Mouse (Mus musculus): ENCODE measurements around the gene Polr2f. TPM values are rescaled to one million over a fixed set of nuclear protein-coding genes. Genes with fewer than 3 reads are reported as not detected.

Polr2f gene
- polyA plus RNA-seq, 1 experiment from 2014 or later = 348 TPM

- ATAC-seq (ENCODE audit: insufficient number of reproducible peaks, insufficient read depth, low FRiP score, low TSS enrichment, low read depth) = no peak
- Histone ChIP-seq H3K27me3 (no peaks in the 10 kb centered on the region), H3K9ac (no peak overlapping the region), H3K4me1 (peaks cover 4% of the 10 kb centered on the region; the same call in 1 of the 2 replicates), H3K4me2 (no peak overlapping the region), H3K9me3 (no peaks in the 10 kb centered on the region), H3K36me3 (peaks cover 52% of the 10 kb centered on the region), H3K27ac (no peak overlapping the region), H3K4me3 (no peak overlapping the region)
- WGBS = 86% methylated on average over 9 of the region's 9 CpGs
Observed at GRCm38 (mm10) chr15:79134496-79135270, 6.1 kb upstream of the Polr2f start.

GRCm38 (mm10) chr15:79135332-79135731, 5.5 kb upstream of the Polr2f start:
- H3K27me3 ChIP-seq = no peaks in the 10 kb centered on the region; the same call in 1 of the 2 replicates
- no peak overlapping the region; the same call in 1 of the 2 replicates for H3K9ac ChIP-seq
- peaks cover 45% of the 10 kb centered on the region for H3K36me3 ChIP-seq
- 70% methylated on average over 9 of the region's 9 CpGs for WGBS
- no peak overlapping the region for H3K4me3 ChIP-seq
- peaks cover 10% of the 10 kb centered on the region for H3K4me1 ChIP-seq
- no peak overlapping the region for H3K27ac ChIP-seq
- 0 out of 2 replicates have a peak, but pooled peaks have one; percentile 50 for ATAC-seq (ENCODE audit: insufficient number of reproducible peaks, insufficient read depth, low FRiP score, low TSS enrichment, low read depth)
- H3K9me3 ChIP-seq = no peaks in the 10 kb centered on the region
- H3K4me2 ChIP-seq = no peak overlapping the region

- H3K9ac ChIP-seq = no peak overlapping the region; the same call in 1 of the 2 replicates
- ATAC-seq (ENCODE audit: insufficient number of reproducible peaks, insufficient read depth, low FRiP score, low TSS enrichment, low read depth) = no peak
- no peak overlapping the region for H3K4me3 ChIP-seq
- H3K27ac ChIP-seq = 0 out of 2 replicates have a peak overlapping the region, but pooled peaks have one; percentile 4
- peaks cover 39% of the 10 kb centered on the region for H3K36me3 ChIP-seq
- H3K4me1 ChIP-seq = peaks cover 16% of the 10 kb centered on the region
- H3K27me3 ChIP-seq = no peaks in the 10 kb centered on the region; the same call in 1 of the 2 replicates
- no peaks in the 10 kb centered on the region for H3K9me3 ChIP-seq
- WGBS = 65% methylated on average over 11 of the region's 11 CpGs
- H3K4me2 ChIP-seq = no peak overlapping the region
Observed at GRCm38 (mm10) chr15:79135783-79136575, 4.8 kb upstream of the Polr2f start.

GRCm38 (mm10) chr15:79139640-79140039, 1.2 kb upstream of the Polr2f start:
- Histone ChIP-seq H3K4me2 (no peak overlapping the region), H3K9ac (no peak overlapping the region), H3K4me3 (no peak overlapping the region), H3K9me3 (no peaks in the 10 kb centered on the region), H3K27ac (no peak overlapping the region), H3K36me3 (peaks cover 12% of the 10 kb centered on the region), H3K4me1 (peaks cover 32% of the 10 kb centered on the region), H3K27me3 (no peaks in the 10 kb centered on the region; the same call in 1 of the 2 replicates)
- WGBS = 58% methylated on average over 10 of the region's 10 CpGs
- no peak for ATAC-seq (ENCODE audit: insufficient number of reproducible peaks, insufficient read depth, low FRiP score, low TSS enrichment, low read depth)

GRCm38 (mm10) chr15:79141566-79141917, 733 bp downstream of the Polr2f start:
- H3K4me1 ChIP-seq = peaks cover 27% of the 10 kb centered on the region
- peaks cover 29% of the 10 kb centered on the region for H3K36me3 ChIP-seq
- peak overlapping the region; percentile 84 for H3K9ac ChIP-seq
- H3K27ac ChIP-seq = 0 out of 2 replicates have a peak overlapping the region, but pooled peaks have one; percentile 8
- H3K4me2 ChIP-seq = peak overlapping the region; percentile 95
- under 1% methylated on average over 7 of the region's 7 CpGs for WGBS
- H3K4me3 ChIP-seq = peak overlapping the region; percentile 78
- ATAC-seq (ENCODE audit: insufficient number of reproducible peaks, insufficient read depth, low FRiP score, low TSS enrichment, low read depth) = 0 out of 2 replicates have a peak, but pooled peaks have one; percentile 15
- no peaks in the 10 kb centered on the region for H3K9me3 ChIP-seq
- H3K27me3 ChIP-seq = no peaks in the 10 kb centered on the region; the same call in 1 of the 2 replicates

GRCm38 (mm10) chr15:79143316-79143715, 2.5 kb downstream of the Polr2f start:
- ATAC-seq (ENCODE audit: insufficient number of reproducible peaks, insufficient read depth, low FRiP score, low TSS enrichment, low read depth) = no peak
- Histone ChIP-seq H3K4me1 (peaks cover 27% of the 10 kb centered on the region), H3K9ac (no peak overlapping the region), H3K4me3 (no peak overlapping the region), H3K9me3 (no peaks in the 10 kb centered on the region), H3K4me2 (peak overlapping the region; percentile 2; the same call in 1 of the 2 replicates), H3K27ac (no peak overlapping the region), H3K36me3 (peaks cover 47% of the 10 kb centered on the region), H3K27me3 (no peaks in the 10 kb centered on the region; the same call in 1 of the 2 replicates)
- WGBS = 85% methylated on average over 12 of the region's 12 CpGs

- Histone ChIP-seq H3K27ac (peak overlapping the region; percentile 33; the same call in 1 of the 2 replicates), H3K9me3 (no peaks in the 10 kb centered on the region), H3K9ac (peak overlapping the region; percentile 27; the same call in 1 of the 2 replicates), H3K27me3 (no peaks in the 10 kb centered on the region; the same call in 1 of the 2 replicates), H3K4me1 (peaks cover 27% of the 10 kb centered on the region), H3K36me3 (peaks cover 54% of the 10 kb centered on the region), H3K4me3 (no peak overlapping the region), H3K4me2 (no peak overlapping the region)
- no peak for ATAC-seq (ENCODE audit: insufficient number of reproducible peaks, insufficient read depth, low FRiP score, low TSS enrichment, low read depth)
- WGBS = 74% methylated on average over 8 of the region's 8 CpGs
Observed at GRCm38 (mm10) chr15:79144021-79144420, 3.2 kb downstream of the Polr2f start.

GRCm38 (mm10) chr15:79145522-79145921, 4.7 kb downstream of the Polr2f start:
- peaks cover 65% of the 10 kb centered on the region for H3K36me3 ChIP-seq
- WGBS = 89% methylated on average over 7 of the region's 7 CpGs
- no peaks in the 10 kb centered on the region for H3K27me3 ChIP-seq
- H3K4me2 ChIP-seq = no peak overlapping the region
- no peak overlapping the region for H3K4me3 ChIP-seq
- H3K9ac ChIP-seq = no peak overlapping the region
- H3K9me3 ChIP-seq = no peaks in the 10 kb centered on the region
- H3K27ac ChIP-seq = no peak overlapping the region
- H3K4me1 ChIP-seq = peaks cover 20% of the 10 kb centered on the region
- no peak for ATAC-seq (ENCODE audit: insufficient number of reproducible peaks, insufficient read depth, low FRiP score, low TSS enrichment, low read depth)

GRCm38 (mm10) chr15:79148533-79148932, 7.7 kb downstream of the Polr2f start:
- no peaks in the 10 kb centered on the region for H3K27me3 ChIP-seq
- no peak overlapping the region for H3K27ac ChIP-seq
- H3K36me3 ChIP-seq = peaks cover 93% of the 10 kb centered on the region
- H3K4me2 ChIP-seq = no peak overlapping the region
- H3K4me3 ChIP-seq = no peak overlapping the region
- WGBS = 54% methylated on average over 7 of the region's 7 CpGs
- no peaks in the 10 kb centered on the region for H3K9me3 ChIP-seq
- H3K4me1 ChIP-seq = peaks cover 10% of the 10 kb centered on the region
- no peak overlapping the region for H3K9ac ChIP-seq
- ATAC-seq (ENCODE audit: insufficient number of reproducible peaks, insufficient read depth, low FRiP score, low TSS enrichment, low read depth) = 0 out of 2 replicates have a peak, but pooled peaks have one; percentile 2

GRCm38 (mm10) chr15:79151881-79152280, 11.1 kb downstream of the Polr2f start:
- Histone ChIP-seq H3K36me3 (peaks cover 61% of the 10 kb centered on the region), H3K4me2 (no peak overlapping the region), H3K9ac (peak overlapping the region; percentile 40; the same call in 1 of the 2 replicates), H3K4me3 (no peak overlapping the region), H3K9me3 (no peaks in the 10 kb centered on the region), H3K27ac (peak overlapping the region; percentile 80), H3K27me3 (no peaks in the 10 kb centered on the region), H3K4me1 (peaks cover 14% of the 10 kb centered on the region)
- 13% methylated on average over 8 of the region's 8 CpGs for WGBS
- ATAC-seq (ENCODE audit: insufficient number of reproducible peaks, insufficient read depth, low FRiP score, low TSS enrichment, low read depth) = peak; percentile 24; the same call in 1 of the 2 replicates

- WGBS = 32% methylated on average over 6 of the region's 6 CpGs
- H3K4me2 ChIP-seq = no peak overlapping the region
- peaks cover 14% of the 10 kb centered on the region for H3K4me1 ChIP-seq
- H3K9me3 ChIP-seq = no peaks in the 10 kb centered on the region
- H3K9ac ChIP-seq = no peak overlapping the region
- H3K27ac ChIP-seq = peak overlapping the region; percentile 80
- H3K4me3 ChIP-seq = no peak overlapping the region
- no peak for ATAC-seq (ENCODE audit: insufficient number of reproducible peaks, insufficient read depth, low FRiP score, low TSS enrichment, low read depth)
- no peaks in the 10 kb centered on the region for H3K27me3 ChIP-seq
- H3K36me3 ChIP-seq = peaks cover 52% of the 10 kb centered on the region
Observed at GRCm38 (mm10) chr15:79152709-79153108, 11.9 kb downstream of the Polr2f start.

Data from embryonic facial prominence, embryonic 13.5 days (tissue).